In genomic region chr4:63055216-63055745, GRCm38 (mm10) we compare ENCODE assay signal across 15 mouse cellular contexts.
DNase-seq lines count a peak whose midpoint lies in the region; ATAC-seq lines count a peak whose summit lies in the region.
"Had no signal": no experiment of that assay in that cellular context is flagged by ENCODE, and none has a peak within 500 bp of the region (broad histone marks: within the 10 kb centered on the region; RNA-seq: fewer than 3 reads in every experiment).

No protein-coding gene starts in this region.

- peak; percentile 22 for DNase-seq in adrenal gland, postnatal 10 days
- DNase-seq in adrenal gland, postnatal 36 days = no peak
- no peak for DNase-seq in kidney, postnatal 14 days
- peak; percentile 4 for DNase-seq in urinary bladder, adult 2 months (ENCODE audit: low spot score)
- no peak for DNase-seq in urinary bladder, postnatal 10 days (ENCODE audit: low spot score)
- no peak for DNase-seq in midbrain, embryonic 14.5 days
- no peak for DNase-seq in adrenal gland, adult 8-10 months
- DNase-seq: cerebellum, adult 8-10 months; gastrocnemius, postnatal 36 days; right cerebral cortex, postnatal 4 days; thymus, postnatal 14 days had no signal

- H3K4me3 ChIP-seq in kidney, embryonic 15.5 days (replicated peaks) = no peak overlapping the region
- H3K4me3 ChIP-seq in midbrain, embryonic 14.5 days (replicated peaks; ENCODE audit: low read depth, low read length) = no peak overlapping the region
- H3K4me3 ChIP-seq: heart, embryonic 13.5 days; liver, embryonic 15.5 days had no signal

- peaks cover 94% of the 10 kb centered on the region for H3K4me1 ChIP-seq in kidney, embryonic 15.5 days
- peaks cover 23% of the 10 kb centered on the region for H3K4me1 ChIP-seq in midbrain, embryonic 14.5 days (ENCODE audit: control insufficient read depth, insufficient read depth, low read length)

- H3K27ac ChIP-seq in kidney, embryonic 15.5 days = peak overlapping the region; percentile 96
- 0 out of 2 replicates have a peak overlapping the region, but pooled peaks have one; percentile 0 for H3K27ac ChIP-seq in midbrain, embryonic 14.5 days (replicated peaks; ENCODE audit: low read depth, low read length)
- H3K27ac ChIP-seq: heart, embryonic 13.5 days; liver, embryonic 15.5 days had no signal

- 70% methylated on average over 10 of the region's 10 CpGs for WGBS in kidney, embryonic 15.5 days
- WGBS in midbrain, embryonic 14.5 days = 88% methylated on average over 10 of the region's 10 CpGs

- no peak for ATAC-seq in kidney, embryonic 15.5 days (replicated peaks; ENCODE audit: low FRiP score)
- ATAC-seq in midbrain, embryonic 14.5 days (ENCODE audit: low FRiP score, low TSS enrichment) = no peak
- ATAC-seq: Patski had no signal

- no peak overlapping the region for H3K9ac ChIP-seq in kidney, embryonic 15.5 days
- no peak overlapping the region for H3K9ac ChIP-seq in midbrain, embryonic 14.5 days (replicated peaks; ENCODE audit: low read length)
- H3K9ac ChIP-seq: heart, embryonic 13.5 days; liver, embryonic 15.5 days had no signal

- no peaks in the 10 kb centered on the region for H3K27me3 ChIP-seq in kidney, embryonic 15.5 days
- H3K27me3 ChIP-seq in midbrain, embryonic 14.5 days (ENCODE audit: control insufficient read depth, insufficient read depth, low read length) = no peaks in the 10 kb centered on the region
- H3K27me3 ChIP-seq: heart, embryonic 13.5 days; liver, embryonic 15.5 days; Patski had no signal

- H3K9me3 ChIP-seq in kidney, embryonic 15.5 days (replicated peaks) = no peaks in the 10 kb centered on the region
- no peaks in the 10 kb centered on the region for H3K9me3 ChIP-seq in midbrain, embryonic 14.5 days (ENCODE audit: control insufficient read depth, low read length)
- H3K9me3 ChIP-seq: heart, embryonic 13.5 days; liver, embryonic 15.5 days had no signal

- H3K36me3 ChIP-seq in kidney, embryonic 15.5 days = no peaks in the 10 kb centered on the region
- no peaks in the 10 kb centered on the region for H3K36me3 ChIP-seq in midbrain, embryonic 14.5 days (ENCODE audit: control insufficient read depth, insufficient read depth, low read length)
- H3K36me3 ChIP-seq: heart, embryonic 13.5 days; liver, embryonic 15.5 days had no signal

- no peak overlapping the region for H3K4me2 ChIP-seq in kidney, embryonic 15.5 days
- no peak overlapping the region for H3K4me2 ChIP-seq in midbrain, embryonic 14.5 days (ENCODE audit: low read length)
- H3K4me2 ChIP-seq: heart, embryonic 13.5 days; liver, embryonic 15.5 days had no signal

Comparison
In these comparisons a context has a peak if more than half of its experiments do, and no peak if none do; other contexts are left out.
1. DNase-seq: peak in adrenal gland, postnatal 10 days (single experiment) and urinary bladder, adult 2 months (single experiment); none in adrenal gland, postnatal 36 days (0 of 2), kidney, postnatal 14 days (single experiment), urinary bladder, postnatal 10 days (single experiment), midbrain, embryonic 14.5 days (single experiment) and adrenal gland, adult 8-10 months (single experiment).